Mouse (Mus musculus): ENCODE measurements around the gene Meox2. TPM values are rescaled to one million over a fixed set of nuclear protein-coding genes. Genes with fewer than 3 reads are reported as not detected.
"Not testable (repeated sequence)": the region's sequence is repeated elsewhere in the genome, so short reads cannot be mapped to it uniquely, and the experiment has no call there.

The Meox2 gene
- total RNA-seq (2014; fragmentation: Nextera tagmentation): not detected in 2 replicates
- total RNA-seq (2017): 0.11 TPM in 1 of 2 replicates, not detected in the other
- not detected in 2 replicates for polyA plus RNA-seq (2012)

DNA sequence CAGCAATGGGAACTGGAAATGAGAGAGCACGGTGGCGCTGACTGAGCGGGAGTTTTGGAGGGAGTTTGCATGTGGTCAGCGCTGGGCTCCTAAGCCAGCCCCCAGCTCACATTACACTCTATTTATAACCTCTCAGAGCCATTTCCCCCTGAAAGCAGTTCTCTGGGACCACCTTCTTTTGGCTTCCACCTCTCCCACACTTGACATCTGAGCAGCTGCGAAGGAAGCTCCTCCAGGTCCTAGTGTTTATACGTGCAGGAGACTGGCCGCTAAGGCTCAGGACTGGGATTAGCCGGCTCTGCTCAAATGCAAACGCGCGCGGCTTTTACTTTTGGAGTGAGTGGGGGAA is at the start of gene Meox2:
TSS of gene Meox2 (plus strand) at position 151 of the 349 bp plus-strand sequence.
- Histone ChIP-seq H3K27me3 (ENCODE audit: insufficient read depth, low read length) (peaks cover 9% of the 10 kb centered on the region; the same call in 1 of the 2 replicates), H3K4me3 (ENCODE audit: low read depth, low read length) (peak within 1 kb of the TSS; percentile 33), H3K9me3 (replicated peaks) (peaks cover 18% of the 10 kb centered on the region), H3K36me3 (replicated peaks) (no peaks in the 10 kb centered on the region), H3K4me1 (ENCODE audit: insufficient read depth, low read depth, low read length) (no peaks in the 10 kb centered on the region; the same call in 1 of the 2 replicates)
- no peak for ATAC-seq (ENCODE audit: extremely low read depth, insufficient number of reproducible peaks, low FRiP score, poor library complexity, severe bottlenecking)
- no peak for DNase-seq (ENCODE audit: low spot score)
- no peak for TF ChIP-seq GATA1 (IDR thresholded peaks at IDR 0.05; ENCODE audit: borderline replicate concordance, low read length)
- TF ChIP-seq POLR2AphosphoS5 (IDR thresholded peaks at IDR 0.05; ENCODE audit: insufficient replicate concordance, low read depth, low read length): no peak
- no peak for TF ChIP-seq TAL1 (conservative IDR thresholded peaks at IDR 0.05; ENCODE audit: low read depth, low read length)

GRCm38 (mm10) chr12:37072636-37073035 is 35.7 kb upstream of the Meox2 start:
- DNase-seq (ENCODE audit: low spot score) (no peak), ATAC-seq (ENCODE audit: extremely low read depth, insufficient number of reproducible peaks, low FRiP score, poor library complexity, severe bottlenecking) (no peak)
- Histone ChIP-seq H3K4me3 (ENCODE audit: low read depth, low read length) (no peak overlapping the region), H3K27me3 (ENCODE audit: insufficient read depth, low read length) (no peaks in the 10 kb centered on the region), H3K9me3 (replicated peaks) (no peaks in the 10 kb centered on the region), H3K36me3 (replicated peaks) (no peaks in the 10 kb centered on the region), H3K4me1 (ENCODE audit: insufficient read depth, low read depth, low read length) (no peaks in the 10 kb centered on the region)
- TF ChIP-seq GATA1 (IDR thresholded peaks at IDR 0.05; ENCODE audit: borderline replicate concordance, low read length) (no peak), CTCF (IDR thresholded peaks at IDR 0.05; ENCODE audit: low read depth, low read length) (no peak), TAL1 (conservative IDR thresholded peaks at IDR 0.05; ENCODE audit: low read depth, low read length) (no peak), POLR2AphosphoS5 (IDR thresholded peaks at IDR 0.05; ENCODE audit: insufficient replicate concordance, low read depth, low read length) (no peak), GATA2 (IDR thresholded peaks at IDR 0.05; ENCODE audit: borderline replicate concordance, low read depth, low read length) (no peak)

GRCm38 (mm10) chr12:37077308-37077707 is 31.0 kb upstream of the Meox2 start:
- Histone ChIP-seq H3K36me3 (replicated peaks) (no peaks in the 10 kb centered on the region), H3K4me3 (ENCODE audit: low read depth, low read length) (no peak overlapping the region), H3K27me3 (ENCODE audit: insufficient read depth, low read length) (no peaks in the 10 kb centered on the region), H3K4me1 (ENCODE audit: insufficient read depth, low read depth, low read length) (no peaks in the 10 kb centered on the region), H3K9me3 (replicated peaks) (no peaks in the 10 kb centered on the region)
- DNase-seq (ENCODE audit: low spot score) (no peak), ATAC-seq (ENCODE audit: extremely low read depth, insufficient number of reproducible peaks, low FRiP score, poor library complexity, severe bottlenecking) (no peak)
- no peak for TF ChIP-seq TAL1 (conservative IDR thresholded peaks at IDR 0.05; ENCODE audit: low read depth, low read length)
- TF ChIP-seq CTCF (IDR thresholded peaks at IDR 0.05; ENCODE audit: low read depth, low read length): no peak

DNA sequence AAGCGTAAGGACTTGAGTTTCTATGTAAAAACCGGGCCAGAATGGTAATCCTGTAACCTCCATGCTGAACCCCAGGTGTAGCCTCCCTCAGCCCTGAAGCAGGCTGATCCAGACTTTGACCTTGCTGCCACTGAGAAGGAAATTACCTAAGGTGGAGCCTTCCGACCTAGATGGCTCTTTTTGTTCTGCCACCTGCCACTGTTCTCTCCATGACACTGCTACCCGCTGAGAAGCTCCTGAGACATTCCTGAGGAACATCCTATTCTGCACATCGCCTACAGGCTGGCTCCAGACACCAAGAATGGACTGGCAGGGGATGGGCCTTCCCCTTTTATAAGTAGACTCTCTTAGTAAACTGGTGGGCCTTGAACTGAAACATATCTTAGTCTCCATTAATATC is 28.3 kb upstream of the Meox2 start:
- not testable (repeated sequence) for H3K4me1 ChIP-seq (ENCODE audit: insufficient read depth, low read depth, low read length); H3K27me3 ChIP-seq (ENCODE audit: insufficient read depth, low read length); ATAC-seq (ENCODE audit: extremely low read depth, insufficient number of reproducible peaks, low FRiP score, poor library complexity, severe bottlenecking); H3K4me3 ChIP-seq (ENCODE audit: low read depth, low read length); DNase-seq (ENCODE audit: low spot score); H3K9me3 ChIP-seq (replicated peaks); H3K36me3 ChIP-seq (replicated peaks)

GRCm38 (mm10) chr12:37106541-37106940 is 1.8 kb upstream of the Meox2 start:
- Histone ChIP-seq H3K4me1 (ENCODE audit: insufficient read depth, low read depth, low read length) (no peaks in the 10 kb centered on the region; the same call in 1 of the 2 replicates), H3K27me3 (ENCODE audit: insufficient read depth, low read length) (peaks cover 9% of the 10 kb centered on the region; the same call in 1 of the 2 replicates), H3K4me3 (ENCODE audit: low read depth, low read length) (no peak overlapping the region), H3K9me3 (replicated peaks) (peaks cover 18% of the 10 kb centered on the region), H3K36me3 (replicated peaks) (no peaks in the 10 kb centered on the region)
- TF ChIP-seq CTCF (IDR thresholded peaks at IDR 0.05; ENCODE audit: low read depth, low read length) (no peak), GATA1 (IDR thresholded peaks at IDR 0.05; ENCODE audit: borderline replicate concordance, low read length) (no peak), POLR2AphosphoS5 (IDR thresholded peaks at IDR 0.05; ENCODE audit: insufficient replicate concordance, low read depth, low read length) (no peak), GATA2 (IDR thresholded peaks at IDR 0.05; ENCODE audit: borderline replicate concordance, low read depth, low read length) (no peak), TAL1 (conservative IDR thresholded peaks at IDR 0.05; ENCODE audit: low read depth, low read length) (no peak)
- DNase-seq (ENCODE audit: low spot score): no peak
- no peak for ATAC-seq (ENCODE audit: extremely low read depth, insufficient number of reproducible peaks, low FRiP score, poor library complexity, severe bottlenecking)

DNA sequence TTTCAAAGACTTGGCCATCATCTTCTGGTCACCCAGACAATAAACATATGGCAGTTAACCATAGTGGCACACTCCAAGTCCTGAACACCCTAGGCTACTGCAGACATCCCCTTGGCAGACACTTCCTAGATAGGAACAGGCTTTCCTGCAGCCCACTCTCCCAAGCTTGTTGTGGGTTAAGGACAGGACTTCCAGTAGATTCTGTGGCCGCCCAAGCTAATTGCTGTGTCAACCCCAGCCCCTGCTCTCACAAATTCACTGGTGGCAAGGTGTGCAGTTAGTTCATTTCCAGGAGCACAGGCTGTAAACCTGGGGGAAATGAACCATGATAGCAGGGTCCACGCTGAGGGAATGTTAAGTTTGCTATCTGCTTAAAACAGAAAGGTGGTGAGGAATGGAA is 1.2 kb upstream of the Meox2 start:
- Histone ChIP-seq H3K4me1 (ENCODE audit: insufficient read depth, low read depth, low read length) (no peaks in the 10 kb centered on the region; the same call in 1 of the 2 replicates), H3K27me3 (ENCODE audit: insufficient read depth, low read length) (peaks cover 9% of the 10 kb centered on the region; the same call in 1 of the 2 replicates), H3K4me3 (ENCODE audit: low read depth, low read length) (no peak overlapping the region), H3K9me3 (replicated peaks) (peaks cover 18% of the 10 kb centered on the region), H3K36me3 (replicated peaks) (no peaks in the 10 kb centered on the region)
- ATAC-seq (ENCODE audit: extremely low read depth, insufficient number of reproducible peaks, low FRiP score, poor library complexity, severe bottlenecking) (no peak), DNase-seq (ENCODE audit: low spot score) (no peak)
- TF ChIP-seq CTCF (IDR thresholded peaks at IDR 0.05; ENCODE audit: low read depth, low read length): no peak
- no peak for TF ChIP-seq GATA1 (IDR thresholded peaks at IDR 0.05; ENCODE audit: borderline replicate concordance, low read length)
- TF ChIP-seq POLR2AphosphoS5 (IDR thresholded peaks at IDR 0.05; ENCODE audit: insufficient replicate concordance, low read depth, low read length): no peak
- no peak for TF ChIP-seq TAL1 (conservative IDR thresholded peaks at IDR 0.05; ENCODE audit: low read depth, low read length)
- no peak for TF ChIP-seq GATA2 (IDR thresholded peaks at IDR 0.05; ENCODE audit: borderline replicate concordance, low read depth, low read length)

DNA sequence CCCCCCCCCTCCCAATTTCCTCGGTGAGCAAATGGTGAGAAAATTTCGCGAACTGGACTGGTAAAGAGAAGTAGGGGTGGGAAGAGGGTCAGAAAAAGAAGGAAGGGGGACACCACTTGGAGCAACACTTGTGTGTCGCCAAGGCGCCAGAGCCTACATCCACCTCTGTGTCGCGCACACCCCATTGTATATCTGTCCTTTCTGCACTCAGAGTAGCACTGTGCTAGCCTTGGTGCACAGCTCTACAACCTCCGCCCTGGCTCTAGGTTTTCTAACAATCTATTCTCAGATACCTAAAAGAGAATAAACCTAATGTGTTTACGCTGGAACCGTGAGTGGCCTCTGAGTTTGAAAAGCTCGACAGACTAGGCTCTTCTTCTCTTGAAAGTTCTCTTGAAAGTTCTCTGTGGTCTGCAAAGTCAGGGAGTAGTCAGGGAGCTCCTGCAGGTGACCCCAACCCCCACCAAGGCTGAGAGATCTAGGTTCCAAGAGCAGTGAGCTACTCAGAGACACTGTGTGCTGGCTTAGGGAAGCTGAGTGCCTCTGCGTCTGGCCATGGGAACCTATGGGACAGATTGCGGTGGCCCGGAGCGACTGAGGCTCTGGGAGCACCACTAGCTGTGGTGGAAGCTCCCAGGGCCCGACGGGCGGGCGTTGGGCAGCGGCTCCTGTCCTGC is 489 bp upstream of the Meox2 start:
- DNase-seq (ENCODE audit: low spot score): no peak
- Histone ChIP-seq H3K4me3 (ENCODE audit: low read depth, low read length) (no peak overlapping the region), H3K4me1 (ENCODE audit: insufficient read depth, low read depth, low read length) (no peaks in the 10 kb centered on the region; the same call in 1 of the 2 replicates), H3K27me3 (ENCODE audit: insufficient read depth, low read length) (peaks cover 9% of the 10 kb centered on the region; the same call in 1 of the 2 replicates), H3K9me3 (replicated peaks) (peaks cover 18% of the 10 kb centered on the region), H3K36me3 (replicated peaks) (no peaks in the 10 kb centered on the region)
- no peak for ATAC-seq (ENCODE audit: extremely low read depth, insufficient number of reproducible peaks, low FRiP score, poor library complexity, severe bottlenecking)
- no peak for TF ChIP-seq GATA1 (IDR thresholded peaks at IDR 0.05; ENCODE audit: borderline replicate concordance, low read length)
- TF ChIP-seq POLR2AphosphoS5 (IDR thresholded peaks at IDR 0.05; ENCODE audit: insufficient replicate concordance, low read depth, low read length): no peak
- TF ChIP-seq TAL1 (conservative IDR thresholded peaks at IDR 0.05; ENCODE audit: low read depth, low read length): no peak
